In the genomic region with DNA sequence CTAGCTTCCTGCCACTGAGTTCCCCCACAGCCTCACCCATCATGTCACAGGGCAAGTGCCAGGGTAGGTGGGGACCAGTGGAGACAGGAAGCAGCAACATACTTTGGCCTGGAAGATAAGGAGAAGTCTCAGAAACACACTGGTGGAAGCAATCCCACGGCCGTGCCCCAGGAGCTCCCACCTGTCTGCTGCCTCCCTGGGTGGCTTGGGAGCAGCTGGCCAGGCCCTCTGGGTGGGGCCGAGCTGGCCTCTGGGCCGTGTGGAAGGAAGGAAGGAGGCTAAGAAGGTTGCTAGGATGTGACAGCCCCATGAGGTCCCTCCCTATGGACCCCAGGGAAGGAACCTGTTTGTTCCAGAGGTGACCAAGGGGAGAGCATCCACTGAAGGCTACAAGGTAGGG, we compare ENCODE assay signal across 17 mouse cellular contexts. TPM values are rescaled to one million over a fixed set of nuclear protein-coding genes. Genes with fewer than 3 reads are reported as not detected.
A peak's percentile ranks its signal among the peaks of the same experiment; 100 is the strongest.
DNase-seq lines count a peak whose midpoint lies in the region; ATAC-seq and TF ChIP-seq lines count a peak whose summit lies in the region.
"Had no signal": no experiment of that assay in that cellular context is flagged by ENCODE, and none has a peak within 500 bp of the region (broad histone marks: within the 10 kb centered on the region; RNA-seq: fewer than 3 reads in every experiment).

No protein-coding gene starts in this region.

- DNase-seq in heart, adult 8-10 months (ENCODE audit: low spot score), result no peak
- DNase-seq in lung, embryonic 14.5 days, result no peak
- DNase-seq in lung, adult 2 months, result no peak
- no peak for DNase-seq in stomach, postnatal 0 days (ENCODE audit: low spot score)
- no peak for DNase-seq in adrenal gland, postnatal 10 days
- DNase-seq: cerebellum, adult 2 months; gastrocnemius, postnatal 14 days; spleen, adult 18-20 months had no signal

- no peak for TF ChIP-seq POLR2A in lung, adult 2 months (IDR thresholded peaks at IDR 0.05; ENCODE audit: borderline replicate concordance, extremely low read depth, low read depth, low read length)

- no peaks in the 10 kb centered on the region for H3K27me3 ChIP-seq in heart, embryonic 12.5 days (replicated peaks)
- H3K27me3 ChIP-seq in lung, embryonic 14.5 days (ENCODE audit: insufficient read depth, low read length), result no peaks in the 10 kb centered on the region
- no peaks in the 10 kb centered on the region for H3K27me3 ChIP-seq in intestine, embryonic 15.5 days (replicated peaks)
- H3K27me3 ChIP-seq in stomach, postnatal 0 days (ENCODE audit: control insufficient read depth, insufficient read depth, low read length), result no peaks in the 10 kb centered on the region

- no peak for ATAC-seq in heart, embryonic 12.5 days (ENCODE audit: insufficient number of reproducible peaks, low FRiP score)
- no peak for ATAC-seq in lung, embryonic 14.5 days (ENCODE audit: insufficient read depth)
- no peak for ATAC-seq in intestine, embryonic 15.5 days
- no peak for ATAC-seq in stomach, postnatal 0 days (ENCODE audit: low FRiP score, low TSS enrichment)
- ATAC-seq: CD4-positive, CD25-positive, alpha-beta regulatory T cell, adult 4 months; forebrain, embryonic 13.5 days; hindbrain, postnatal 0 days; liver, embryonic 12.5 days had no signal

- TF ChIP-seq CTCF in lung, embryonic 14.5 days (IDR thresholded peaks at IDR 0.05; ENCODE audit: low read depth), result no peak
- no peak for TF ChIP-seq CTCF in lung, adult 2 months (IDR thresholded peaks at IDR 0.05; ENCODE audit: insufficient read depth, low read length)
- no peak for TF ChIP-seq CTCF in stomach, postnatal 0 days (IDR thresholded peaks at IDR 0.05; ENCODE audit: low read depth)

- H3K9me3 ChIP-seq in heart, embryonic 12.5 days (replicated peaks), result no peaks in the 10 kb centered on the region
- no peaks in the 10 kb centered on the region for H3K9me3 ChIP-seq in lung, embryonic 14.5 days (ENCODE audit: low read depth, low read length)
- no peaks in the 10 kb centered on the region for H3K9me3 ChIP-seq in intestine, embryonic 15.5 days
- no peaks in the 10 kb centered on the region for H3K9me3 ChIP-seq in stomach, postnatal 0 days (ENCODE audit: control insufficient read depth, low read length)
- H3K9me3 ChIP-seq: embryonic facial prominence, embryonic 12.5 days; forebrain, embryonic 13.5 days; liver, embryonic 12.5 days; megakaryocyte, embryonic 14.5 days; neural tube, embryonic 15.5 days had no signal

- peak overlapping the region; percentile 34; the same call in 1 of the 2 replicates for H3K27ac ChIP-seq in heart, embryonic 12.5 days (ENCODE audit: poor library complexity, severe bottlenecking)
- H3K27ac ChIP-seq in lung, embryonic 14.5 days (ENCODE audit: low read depth), result peak overlapping the region; percentile 70; the same call in 1 of the 2 replicates
- peak overlapping the region; percentile 56; the same call in 1 of the 2 replicates for H3K27ac ChIP-seq in intestine, embryonic 15.5 days
- 0 out of 2 replicates have a peak overlapping the region, but pooled peaks have one; percentile 24 for H3K27ac ChIP-seq in stomach, postnatal 0 days (replicated peaks)
- H3K27ac ChIP-seq: forebrain, embryonic 13.5 days; hindbrain, postnatal 0 days; liver, embryonic 12.5 days; neural tube, embryonic 15.5 days had no signal

- H3K36me3 ChIP-seq in heart, embryonic 12.5 days, result peaks cover 50% of the 10 kb centered on the region
- peaks cover 51% of the 10 kb centered on the region for H3K36me3 ChIP-seq in lung, embryonic 14.5 days (ENCODE audit: insufficient read depth)
- peaks cover 15% of the 10 kb centered on the region for H3K36me3 ChIP-seq in intestine, embryonic 15.5 days
- peaks cover 18% of the 10 kb centered on the region; the same call in 1 of the 2 replicates for H3K36me3 ChIP-seq in stomach, postnatal 0 days (ENCODE audit: control insufficient read depth, insufficient read depth, low read length)

- no peak overlapping the region for H3K4me3 ChIP-seq in heart, embryonic 12.5 days
- no peak overlapping the region for H3K4me3 ChIP-seq in lung, embryonic 14.5 days (ENCODE audit: low read depth, low read length)
- no peak overlapping the region for H3K4me3 ChIP-seq in lung, adult 2 months (replicated peaks; ENCODE audit: extremely low read depth, low read depth, low read length)
- H3K4me3 ChIP-seq in intestine, embryonic 15.5 days (replicated peaks), result no peak overlapping the region
- no peak overlapping the region for H3K4me3 ChIP-seq in stomach, postnatal 0 days (ENCODE audit: low read depth, low read length)
- H3K4me3 ChIP-seq: embryonic facial prominence, embryonic 12.5 days; forebrain, embryonic 13.5 days; liver, embryonic 12.5 days; megakaryocyte, embryonic 14.5 days; neural tube, embryonic 15.5 days had no signal

- TF ChIP-seq EP300 in stomach, postnatal 0 days (optimal IDR thresholded peaks at IDR 0.05), result no peak

- no peak overlapping the region for H3K4me2 ChIP-seq in heart, embryonic 12.5 days
- H3K4me2 ChIP-seq in lung, embryonic 14.5 days, result no peak overlapping the region
- no peak overlapping the region for H3K4me2 ChIP-seq in intestine, embryonic 15.5 days (replicated peaks)
- no peak overlapping the region for H3K4me2 ChIP-seq in stomach, postnatal 0 days (replicated peaks; ENCODE audit: low read depth)
- H3K4me2 ChIP-seq: embryonic facial prominence, embryonic 12.5 days; forebrain, embryonic 13.5 days; liver, embryonic 12.5 days; neural tube, embryonic 15.5 days had no signal

- peaks cover 71% of the 10 kb centered on the region for H3K4me1 ChIP-seq in heart, embryonic 12.5 days (replicated peaks)
- H3K4me1 ChIP-seq in lung, embryonic 14.5 days (ENCODE audit: insufficient read depth), result peaks cover 36% of the 10 kb centered on the region
- peaks cover 19% of the 10 kb centered on the region for H3K4me1 ChIP-seq in lung, adult 2 months (ENCODE audit: control insufficient read depth, insufficient read depth, low read length)
- peaks cover 41% of the 10 kb centered on the region for H3K4me1 ChIP-seq in intestine, embryonic 15.5 days (replicated peaks)
- H3K4me1 ChIP-seq in stomach, postnatal 0 days (replicated peaks; ENCODE audit: control insufficient read depth, insufficient read depth), result peaks cover 12% of the 10 kb centered on the region

- H3K9ac ChIP-seq in heart, embryonic 12.5 days, result peak overlapping the region; percentile 10; the same call in 1 of the 2 replicates
- no peak overlapping the region for H3K9ac ChIP-seq in lung, embryonic 14.5 days
- no peak overlapping the region for H3K9ac ChIP-seq in intestine, embryonic 15.5 days
- no peak overlapping the region for H3K9ac ChIP-seq in stomach, postnatal 0 days (ENCODE audit: low read length)
- H3K9ac ChIP-seq: embryonic facial prominence, embryonic 12.5 days; forebrain, embryonic 13.5 days; liver, embryonic 12.5 days; neural tube, embryonic 15.5 days had no signal

- WGBS in heart, embryonic 12.5 days, result 33% methylated on average over 4 of the region's 4 CpGs
- WGBS in lung, embryonic 14.5 days, result 47% methylated on average over 4 of the region's 4 CpGs
- WGBS in lung, adult 2 months, result 21% methylated on average over 4 of the region's 4 CpGs
- WGBS in intestine, embryonic 15.5 days, result 25% methylated on average over 4 of the region's 4 CpGs
- WGBS in stomach, postnatal 0 days, result 33% methylated on average over 4 of the region's 4 CpGs

RNA-seq across cellular contexts. Expression of gene Maff, which starts 14.6 kb away (rescaled TPM):
- 1.9 and 2.6 TPM in 2 replicates for polyA plus RNA-seq in heart, embryonic 12.5 days (2016; fragmentation: Nextera tagmentation; extraction: Ambion mirVana)
- 10 to 100 TPM in 2 of 4 experiments, 1 to 10 TPM in 2; 5.7 to 11.1 (median 9.9) TPM for total RNA-seq in heart, adult 8-10 months (2022)
- 3.3 and 4.3 TPM in 2 replicates for polyA plus RNA-seq in lung, embryonic 14.5 days (2014; fragmentation: Nextera tagmentation; extraction: Ambion mirVana)
- polyA plus RNA-seq in lung, adult 2 months (2012; rRNA removed), result 12.1 and 21.0 TPM in 2 replicates
- 5.8 and 7.9 TPM in 2 replicates for polyA plus RNA-seq in intestine, embryonic 15.5 days (2015; fragmentation: Nextera tagmentation; extraction: Ambion mirVana)
- polyA plus RNA-seq in stomach, postnatal 0 days (2015; fragmentation: Nextera tagmentation; extraction: Ambion mirVana), result 11.4 and 11.9 TPM in 2 replicates
- 10 to 100 TPM in 1 of 2 experiments, 1 to 10 TPM in 1; 3.6 to 10.8 TPM for total RNA-seq in adrenal gland, postnatal 10 days (2021)

RNA-seq across cellular contexts. Expression of gene Pla2g6, which starts 32.8 kb away (rescaled TPM):
- 12.1 and 14.4 TPM in 2 replicates for polyA plus RNA-seq in heart, embryonic 12.5 days (2016; fragmentation: Nextera tagmentation; extraction: Ambion mirVana)
- total RNA-seq in heart, adult 8-10 months (2022), result 10 to 100 TPM; 11.6 to 15.6 (median 13.4) TPM
- 15.2 and 18.4 TPM in 2 replicates for polyA plus RNA-seq in lung, embryonic 14.5 days (2014; fragmentation: Nextera tagmentation; extraction: Ambion mirVana)
- polyA plus RNA-seq in lung, adult 2 months (2012; rRNA removed), result 25.9 and 26.1 TPM in 2 replicates
- 20.2 and 21.6 TPM in 2 replicates for polyA plus RNA-seq in intestine, embryonic 15.5 days (2015; fragmentation: Nextera tagmentation; extraction: Ambion mirVana)
- polyA plus RNA-seq in stomach, postnatal 0 days (2015; fragmentation: Nextera tagmentation; extraction: Ambion mirVana), result 8.8 and 9.4 TPM in 2 replicates
- total RNA-seq in adrenal gland, postnatal 10 days (2021), result 10 to 100 TPM; 27.0 to 27.5 TPM

RNA-seq across cellular contexts. Expression of gene Tmem184b, which starts 42.3 kb away (rescaled TPM):
- polyA plus RNA-seq in heart, embryonic 12.5 days (2016; fragmentation: Nextera tagmentation; extraction: Ambion mirVana), result 77.2 and 82.3 TPM in 2 replicates
- 10 to 100 TPM; 34.6 to 46.1 (median 39.0) TPM for total RNA-seq in heart, adult 8-10 months (2022)
- polyA plus RNA-seq in lung, embryonic 14.5 days (2014; fragmentation: Nextera tagmentation; extraction: Ambion mirVana), result 77.3 and 78.3 TPM in 2 replicates
- polyA plus RNA-seq in lung, adult 2 months (2012; rRNA removed), result 269 and 331 TPM in 2 replicates
- polyA plus RNA-seq in intestine, embryonic 15.5 days (2015; fragmentation: Nextera tagmentation; extraction: Ambion mirVana), result 49.4 and 51.0 TPM in 2 replicates
- polyA plus RNA-seq in stomach, postnatal 0 days (2015; fragmentation: Nextera tagmentation; extraction: Ambion mirVana), result 21.2 and 22.3 TPM in 2 replicates
- total RNA-seq in adrenal gland, postnatal 10 days (2021), result 10 to 100 TPM; 51.4 to 56.6 TPM
